Mouse (Mus musculus): ENCODE data around the gene Trex2.
A peak's percentile ranks its signal among the peaks of the same experiment; 100 is the strongest.

Gene Trex2

DNA sequence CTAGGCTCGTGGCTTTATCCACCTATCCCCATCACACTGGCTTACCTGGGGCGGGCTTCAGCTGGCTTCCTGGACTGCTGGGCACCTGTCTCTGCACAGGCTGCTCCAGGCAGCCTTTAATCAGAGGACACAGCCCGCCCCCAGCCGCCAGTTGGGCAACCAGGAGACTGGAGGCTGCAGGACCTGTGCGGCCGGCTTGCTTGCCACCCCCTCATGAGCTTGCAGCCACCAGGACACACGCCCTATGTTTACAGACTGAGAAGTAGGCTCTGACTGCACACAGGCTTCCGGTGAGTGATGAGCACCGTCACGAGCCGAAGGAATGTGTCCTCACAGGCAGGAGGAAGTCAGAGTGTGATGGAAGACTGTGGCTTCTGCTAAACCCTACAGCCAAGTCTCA is at the start of gene Trex2:
Gene Trex2, minus strand, starts transcription at position 93 of the 400 bp plus-strand sequence.
- DNase-seq (ENCODE audit: low read depth, low spot score): no peak

DNA sequence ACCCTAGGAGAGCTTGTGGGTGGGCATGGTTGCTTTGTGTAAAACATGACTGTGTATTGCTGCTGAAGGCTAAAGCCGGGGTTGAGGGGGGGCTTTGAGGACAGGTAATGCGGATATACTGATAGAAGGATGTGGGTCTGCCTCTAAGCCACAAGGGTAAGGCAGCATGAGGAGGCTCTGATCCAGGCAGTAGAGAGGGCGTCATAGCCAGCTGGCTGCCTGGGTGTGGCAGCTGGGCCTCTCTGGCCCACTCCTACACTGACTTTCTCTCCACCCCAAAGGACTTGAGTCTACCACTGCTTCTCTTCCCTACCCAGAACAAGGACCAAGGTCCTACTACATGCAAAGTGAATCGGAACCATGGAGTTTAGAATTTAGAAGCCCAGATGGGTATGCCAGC is 49.7 kb upstream of the Trex2 start:
- DNase-seq (ENCODE audit: low read depth, low spot score): no peak

DNA sequence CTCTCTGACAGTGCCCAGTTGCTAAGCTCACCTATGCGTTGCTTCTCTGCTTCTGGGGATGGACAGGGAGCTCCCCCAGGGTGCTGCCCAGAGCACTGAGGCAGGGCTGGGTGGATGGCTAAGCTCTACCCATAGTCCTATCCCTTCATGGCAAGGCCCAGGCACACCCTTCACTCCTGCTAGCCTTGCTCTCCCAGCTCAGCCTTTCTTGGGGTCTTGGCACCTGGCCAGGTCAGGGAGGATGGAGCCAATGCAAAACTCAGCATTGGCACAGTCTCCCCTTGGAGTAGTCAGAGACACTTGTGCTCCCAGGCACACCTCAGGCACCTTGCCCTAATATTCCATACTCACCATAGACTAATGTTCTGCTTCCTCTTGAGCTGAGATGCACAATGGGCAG is 48.9 kb upstream of the Trex2 start:
- DNase-seq (ENCODE audit: low read depth, low spot score): no peak

DNA sequence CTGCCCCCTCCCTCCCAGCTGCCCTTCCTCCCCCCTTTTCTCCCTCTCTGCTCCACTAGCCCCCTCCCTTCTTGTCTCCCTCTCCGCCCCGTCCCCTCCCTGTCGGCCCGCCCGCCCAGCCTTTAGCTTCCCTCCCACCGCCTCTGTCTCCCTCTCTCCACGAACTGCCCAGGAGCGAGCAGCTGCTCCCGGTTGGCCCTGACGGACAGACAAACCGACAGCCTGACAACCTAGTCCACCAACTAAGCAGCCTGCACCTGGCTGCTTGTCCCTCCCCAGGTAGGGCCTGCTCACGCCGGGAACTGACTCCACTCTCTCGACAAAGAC is 48.3 kb upstream of the Trex2 start, which contains the start of gene Bgn:
Gene Bgn, plus strand, starts transcription at position 119 of the 327 bp plus-strand sequence.
- DNase-seq (ENCODE audit: low read depth, low spot score): no peak

DNA sequence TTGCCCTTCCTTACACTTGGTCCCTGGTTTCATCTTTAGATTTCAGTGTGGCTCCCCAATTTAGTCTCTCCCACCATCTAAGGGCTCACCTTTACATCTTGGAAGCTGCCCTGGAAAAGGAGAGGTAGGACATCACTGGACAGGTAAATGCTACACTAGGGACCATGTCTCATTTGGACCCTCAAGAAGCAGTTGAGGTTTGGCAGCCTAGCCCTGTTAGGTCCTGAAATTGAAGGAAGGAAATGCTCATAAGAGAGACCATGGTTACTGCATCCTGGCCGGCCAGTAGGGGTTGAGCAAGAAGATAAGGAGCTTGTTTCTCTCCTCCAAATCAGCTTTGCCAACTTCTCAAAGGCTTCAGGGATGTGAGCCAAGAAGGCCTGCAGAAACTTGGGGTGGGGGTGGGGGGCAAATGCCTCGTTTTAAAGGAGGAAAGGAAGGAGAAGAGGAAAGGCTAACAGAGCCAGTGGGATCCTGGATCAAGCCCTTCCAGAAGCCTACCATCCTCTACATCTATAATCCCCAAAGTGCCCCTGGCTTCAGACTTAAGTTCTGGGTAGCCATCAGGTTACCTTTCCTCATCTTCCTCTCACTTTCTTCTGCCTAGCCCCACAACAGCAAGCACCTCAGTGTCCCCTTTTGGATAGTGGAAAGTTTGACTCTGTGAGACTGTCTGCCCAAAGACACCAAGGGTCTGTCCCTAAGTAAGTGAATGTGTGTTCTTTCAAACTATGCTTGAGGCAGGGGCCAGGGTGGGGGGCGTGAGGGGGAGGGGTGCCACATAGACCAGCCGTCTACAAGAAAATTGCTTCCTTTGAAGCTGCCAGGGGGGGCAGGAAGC is 47.7 kb upstream of the Trex2 start:
- DNase-seq (ENCODE audit: low read depth, low spot score): no peak

DNA sequence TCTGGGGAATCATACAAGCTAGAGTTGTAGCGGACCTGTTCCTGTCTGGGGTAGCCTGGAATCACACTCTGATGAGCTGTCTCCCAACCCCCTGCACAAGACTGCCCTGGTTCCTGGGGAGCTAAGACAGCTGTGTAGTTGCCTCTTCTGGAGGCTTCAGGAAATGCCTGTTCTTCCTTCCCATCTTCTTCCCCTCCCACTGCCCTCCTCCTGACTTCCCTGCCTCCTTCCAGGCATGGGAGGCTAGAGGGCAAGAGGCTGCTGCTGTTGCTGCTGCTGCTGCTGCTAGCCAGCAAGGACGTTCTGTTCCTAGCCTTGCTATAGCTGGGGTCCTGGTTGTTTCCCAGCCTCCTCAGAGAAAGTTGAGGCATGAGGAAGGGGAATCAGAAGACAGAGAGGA is 45.2 kb upstream of the Trex2 start:
- no peak for DNase-seq (ENCODE audit: low read depth, low spot score)

DNA sequence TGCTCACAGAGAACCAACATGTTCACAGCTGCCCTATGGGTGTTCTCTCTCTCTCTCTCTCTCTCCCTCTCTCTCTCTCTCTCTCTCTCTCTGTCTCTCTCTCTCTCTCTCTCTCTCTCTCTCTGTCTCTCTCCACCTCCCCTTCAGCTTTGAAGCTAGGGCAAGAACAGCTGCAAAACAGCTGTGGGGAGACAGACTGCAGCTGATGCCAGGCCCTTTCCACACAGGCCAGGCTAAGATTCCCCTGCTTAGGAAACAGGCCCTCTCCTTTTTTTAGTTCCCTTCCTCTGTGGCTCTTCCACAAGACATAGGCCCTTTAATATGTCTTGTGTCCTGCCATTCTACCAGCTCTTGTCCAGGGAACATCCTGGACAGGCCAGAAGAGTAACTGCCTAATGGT is 44.5 kb upstream of the Trex2 start:
- no peak for DNase-seq (ENCODE audit: low read depth, low spot score)

DNA sequence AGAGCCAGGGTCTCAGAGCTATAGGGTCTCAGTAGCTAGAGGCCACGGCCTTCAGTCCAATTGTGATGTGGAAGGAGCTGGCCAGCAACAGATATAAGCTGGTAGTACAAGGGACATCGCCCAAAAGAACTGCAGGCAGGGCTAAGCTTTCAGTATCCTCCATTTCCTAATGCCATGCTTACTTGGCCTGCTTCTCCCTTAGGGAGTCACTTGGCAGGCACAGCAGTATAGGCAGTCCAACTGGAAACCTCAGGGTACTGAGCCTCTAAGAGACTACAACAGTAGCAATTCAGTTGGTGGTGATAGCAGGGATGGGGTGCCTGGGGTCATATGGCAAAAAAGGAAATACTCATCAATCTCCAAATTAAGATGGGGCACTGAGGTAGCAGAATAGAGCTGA is 42.4 kb upstream of the Trex2 start:
- no peak for DNase-seq (ENCODE audit: low read depth, low spot score)

DNA sequence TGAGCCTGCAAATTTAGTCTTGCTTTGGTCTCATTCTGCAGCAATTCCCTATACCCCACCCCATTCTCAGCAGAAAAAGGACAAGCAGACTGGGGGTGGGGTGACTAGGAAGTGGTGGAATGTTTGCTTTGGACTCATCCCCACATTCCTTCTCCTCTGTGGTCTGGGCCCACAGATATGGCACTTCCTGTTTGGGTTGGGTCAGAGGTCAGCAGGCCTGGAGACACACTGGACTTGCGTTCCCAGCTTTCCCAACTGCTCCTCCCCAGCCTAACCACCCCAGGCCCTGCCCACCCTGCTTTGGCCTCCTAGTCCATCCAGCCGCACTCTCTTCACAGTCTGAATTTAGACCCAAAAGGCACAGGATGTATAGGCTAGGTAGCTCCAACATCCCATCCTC is 41.5 kb upstream of the Trex2 start:
- DNase-seq (ENCODE audit: low read depth, low spot score): no peak

DNA sequence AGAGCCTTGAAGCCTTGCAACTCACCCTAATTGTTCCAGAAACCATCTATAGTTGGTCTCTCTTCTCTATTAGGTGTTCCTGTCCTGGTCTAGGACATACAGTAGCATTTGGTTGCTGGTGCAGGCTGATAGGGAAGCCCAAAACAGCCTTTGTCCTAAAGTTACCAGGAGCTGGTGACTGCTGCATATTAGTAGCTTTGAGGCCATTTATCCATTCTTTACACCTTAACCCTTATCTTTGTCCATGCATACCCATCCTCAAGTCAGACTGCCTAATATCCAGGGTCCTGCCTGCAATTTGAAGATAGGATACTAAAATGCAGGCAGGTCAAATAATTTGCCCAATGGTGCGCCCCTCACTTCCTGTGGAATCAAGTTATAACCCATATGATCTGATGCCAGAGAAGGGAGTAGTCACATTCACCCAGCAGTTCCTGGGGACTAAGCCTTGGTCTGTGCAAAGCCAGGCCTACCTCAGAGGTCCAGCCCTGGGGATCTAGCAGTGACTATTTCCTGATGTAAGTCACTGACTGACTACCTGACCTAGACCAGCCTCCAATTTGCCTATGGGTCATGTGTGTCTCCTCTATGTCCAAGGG is 40.6 kb upstream of the Trex2 start:
- DNase-seq (ENCODE audit: low read depth, low spot score): no peak

DNA sequence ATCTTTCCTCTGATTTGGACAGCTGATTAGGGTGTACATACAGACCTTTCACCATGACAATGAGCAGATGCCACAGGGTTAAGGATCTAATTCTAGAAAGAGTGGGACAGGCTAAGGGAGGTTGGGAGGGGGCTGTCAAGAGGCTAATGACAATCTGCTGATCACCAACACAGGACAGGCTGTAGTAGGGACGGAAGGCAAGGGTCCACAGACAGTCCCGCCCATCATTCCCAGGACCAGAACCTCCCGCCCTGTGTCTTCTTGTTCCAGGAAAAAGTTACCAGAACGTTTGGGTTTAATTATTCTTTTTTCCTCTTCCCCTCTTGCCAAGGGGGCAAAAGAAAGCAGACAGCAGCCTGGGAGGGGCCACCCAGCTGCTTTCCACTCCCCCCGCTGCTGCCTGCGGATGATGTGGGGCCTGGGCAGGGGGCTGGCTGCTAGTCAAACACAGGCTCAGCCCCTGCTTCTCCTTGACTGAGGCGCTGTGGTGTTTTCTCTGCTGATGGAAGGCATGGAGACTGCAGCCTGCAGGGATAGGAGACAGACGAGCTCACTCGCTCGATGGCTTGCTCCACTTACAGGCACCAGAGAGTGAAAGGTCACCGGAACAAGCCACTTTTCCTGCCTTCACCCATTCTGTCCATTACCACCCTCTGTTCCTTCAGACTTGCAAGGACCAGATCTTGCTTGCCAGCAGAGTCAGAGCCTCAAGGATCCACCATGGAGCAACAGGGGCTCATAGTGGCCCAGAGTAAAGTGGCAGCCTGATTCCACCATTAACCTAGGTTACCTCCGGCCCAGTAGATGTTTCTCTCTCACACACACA is 39.4 kb upstream of the Trex2 start:
- DNase-seq (ENCODE audit: low read depth, low spot score): no peak

DNA sequence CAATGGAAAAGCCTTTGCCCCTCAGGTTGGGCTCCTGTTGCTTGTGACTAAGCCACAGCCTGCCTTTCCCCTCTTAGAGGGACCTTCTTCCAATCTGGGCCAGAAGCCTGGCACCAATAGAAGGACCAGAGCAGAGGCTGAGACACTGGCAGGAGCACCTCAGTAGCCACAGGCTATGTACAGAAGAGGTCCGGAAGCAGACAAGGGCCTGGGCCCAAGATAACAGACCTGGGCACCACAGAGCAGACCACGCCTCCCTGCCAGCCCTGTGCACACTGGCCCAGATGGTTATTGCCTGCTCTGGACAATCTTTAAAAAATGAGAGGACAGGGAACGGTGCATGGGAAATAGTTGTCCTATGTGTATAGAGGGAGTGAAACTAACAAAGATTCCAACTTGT is 36.6 kb upstream of the Trex2 start:
- DNase-seq (ENCODE audit: low read depth, low spot score): no peak

DNA sequence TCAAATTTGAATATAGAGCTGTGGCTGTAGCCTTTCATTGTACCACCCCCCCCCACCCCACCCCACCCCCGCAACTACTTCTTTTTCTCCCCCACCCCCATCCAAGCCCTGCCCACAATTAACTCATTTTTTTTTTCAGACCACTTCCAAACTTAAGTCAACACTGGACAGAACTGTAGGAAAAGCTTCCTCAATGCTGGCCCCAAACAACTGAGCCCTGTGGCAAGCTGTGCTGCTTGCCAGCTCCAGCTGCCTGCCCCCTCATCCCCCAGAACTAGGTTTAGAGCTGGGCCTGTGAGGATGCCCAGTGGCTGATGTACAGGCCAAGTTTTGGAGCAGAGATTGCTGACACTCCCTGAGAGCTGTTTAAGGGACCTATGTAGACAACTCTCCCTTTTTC is 33.6 kb upstream of the Trex2 start:
- DNase-seq (ENCODE audit: low read depth, low spot score): no peak

DNA sequence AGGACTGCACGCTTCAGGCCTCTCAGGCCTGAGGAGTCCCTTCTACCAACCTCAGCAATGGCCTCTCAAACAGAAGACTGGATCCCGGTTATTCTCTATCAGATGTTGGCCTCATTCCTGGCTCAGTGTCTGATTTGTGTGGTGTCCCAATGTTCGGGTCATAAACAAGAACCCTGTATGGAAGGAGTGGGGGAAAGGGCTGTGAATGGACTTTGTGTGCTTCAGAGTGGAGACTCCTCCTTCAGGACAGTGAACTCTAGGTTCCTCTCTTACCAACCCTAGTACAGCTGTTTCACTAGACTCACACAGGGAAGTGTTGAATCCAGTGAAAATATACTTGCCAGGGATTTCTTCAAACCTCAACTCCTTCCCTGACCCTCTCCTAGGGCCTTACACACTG is 33.2 kb upstream of the Trex2 start:
- no peak for DNase-seq (ENCODE audit: low read depth, low spot score)

DNA sequence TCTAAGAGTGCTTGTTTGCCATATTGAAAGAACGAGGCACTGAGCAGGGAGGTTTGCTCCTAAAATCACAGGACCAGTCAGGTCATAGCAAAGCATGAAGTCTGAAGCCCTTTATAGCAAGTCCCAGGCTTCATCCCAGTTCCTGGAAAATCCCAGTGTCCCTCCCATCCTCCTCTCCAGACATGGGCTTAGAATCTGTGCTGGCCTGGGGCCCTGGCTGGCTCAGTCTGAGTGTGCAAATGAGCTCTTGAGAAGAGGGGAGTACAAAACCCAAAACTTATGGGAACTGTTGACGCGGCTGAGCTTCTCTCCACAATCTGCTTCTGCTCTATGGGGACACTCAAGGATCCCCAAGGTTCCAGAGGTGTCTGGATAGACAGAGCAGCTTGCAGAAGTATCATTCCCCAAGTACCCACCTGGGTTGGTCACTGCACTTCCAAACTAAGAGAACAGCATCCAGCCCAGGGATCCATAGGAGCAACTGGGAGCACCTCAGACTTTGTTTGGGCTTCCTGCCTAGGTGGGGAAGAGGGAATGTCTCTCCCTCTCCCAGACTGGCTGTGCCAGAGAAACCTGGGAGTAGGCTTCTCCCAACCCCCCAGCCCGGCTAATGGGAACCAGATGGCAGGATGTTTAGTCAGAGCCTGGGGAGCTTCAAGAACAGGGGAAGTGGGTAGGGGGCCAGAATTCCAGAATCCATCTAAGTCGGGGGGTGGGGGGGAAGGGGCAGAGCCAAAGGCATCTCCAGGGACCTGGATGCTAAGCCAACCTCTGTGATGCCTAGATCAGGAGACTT is 32.5 kb upstream of the Trex2 start:
- peak; percentile 35 for DNase-seq (ENCODE audit: low read depth, low spot score)

DNA sequence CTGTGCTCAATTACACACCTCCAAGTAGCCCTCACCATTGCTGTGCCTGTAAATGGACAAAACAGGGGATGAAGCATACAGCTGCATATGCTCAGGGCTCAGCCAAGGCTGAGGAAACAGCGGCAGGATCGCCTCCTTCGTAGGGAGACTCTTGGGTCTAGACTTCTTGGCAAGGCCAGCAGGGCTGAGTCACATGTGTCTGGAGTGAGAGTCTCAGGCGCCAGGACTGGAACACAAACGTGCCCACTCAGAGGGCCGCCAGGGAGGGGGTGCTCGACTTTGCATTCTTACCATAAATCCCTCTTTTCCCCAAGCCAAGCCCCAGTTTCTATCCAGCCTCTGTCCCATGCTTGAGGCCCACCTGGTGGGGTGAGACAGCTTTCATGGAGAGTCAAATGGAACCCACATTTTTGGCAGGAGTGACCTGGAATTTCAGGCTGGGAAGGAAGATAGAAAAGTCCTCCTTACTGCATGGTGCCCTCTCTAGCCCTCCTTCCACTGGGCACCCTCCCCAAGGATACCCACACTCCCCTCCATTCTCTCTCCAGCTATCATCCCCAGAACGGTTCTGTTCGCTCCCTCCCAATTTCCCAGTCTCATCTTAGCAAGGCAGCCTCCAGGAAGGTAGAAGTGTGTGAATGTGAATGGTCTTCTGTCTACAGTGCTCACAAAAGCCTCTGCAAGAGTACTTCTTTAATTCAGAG is 30.5 kb upstream of the Trex2 start:
- no peak for DNase-seq (ENCODE audit: low read depth, low spot score)

DNA sequence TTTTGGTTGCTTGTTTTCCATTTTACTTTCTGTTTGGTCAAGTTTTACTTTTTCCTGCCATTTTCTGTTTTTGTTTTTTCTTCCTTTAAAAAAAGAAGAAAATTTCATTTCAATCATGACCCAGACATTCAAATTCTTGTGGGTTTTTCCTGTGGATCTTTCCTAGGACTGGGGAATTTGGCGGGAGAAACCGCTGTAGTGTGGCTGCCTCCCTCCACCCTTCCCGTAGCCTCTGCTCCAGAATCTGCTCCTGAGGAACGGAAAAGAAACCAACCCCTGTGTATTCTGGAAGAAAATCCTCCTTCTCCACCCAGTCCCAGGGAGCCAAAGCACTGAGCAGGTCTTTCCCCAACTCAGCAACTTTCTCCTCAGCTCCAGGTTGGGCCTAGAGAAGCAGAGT is 25.6 kb upstream of the Trex2 start:
- DNase-seq (ENCODE audit: low read depth, low spot score): no peak

DNA sequence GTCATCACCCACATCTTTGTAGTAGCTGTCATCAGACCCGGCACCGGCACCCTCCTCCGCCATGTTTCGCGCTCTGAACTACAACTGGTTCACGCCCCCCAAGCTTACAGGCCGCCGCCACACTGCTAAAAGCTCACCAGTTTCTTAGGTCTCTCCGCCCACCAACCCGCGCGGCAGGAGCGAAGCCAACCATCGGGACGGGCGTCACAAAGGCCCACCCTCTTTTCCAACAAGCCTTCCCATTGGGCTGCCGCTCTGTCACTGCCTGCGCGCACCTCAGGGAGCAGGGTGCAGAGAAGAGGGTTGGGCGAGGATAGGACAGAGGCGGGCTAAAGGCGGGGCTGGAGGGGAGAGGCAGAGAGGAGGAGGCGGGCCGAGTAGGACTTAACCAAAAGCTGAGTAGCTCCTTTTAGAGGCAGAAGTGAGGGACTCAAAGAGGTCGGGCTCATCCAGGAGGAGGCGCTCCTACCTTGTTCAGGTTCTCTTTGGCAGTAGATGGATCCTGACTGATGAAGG is 23.8 kb upstream of the Trex2 start, which contains the start of gene Haus7:
Gene Haus7, minus strand, starts transcription at position 168 of the 516 bp plus-strand sequence.
- DNase-seq (ENCODE audit: low read depth, low spot score): peak; percentile 80

DNA sequence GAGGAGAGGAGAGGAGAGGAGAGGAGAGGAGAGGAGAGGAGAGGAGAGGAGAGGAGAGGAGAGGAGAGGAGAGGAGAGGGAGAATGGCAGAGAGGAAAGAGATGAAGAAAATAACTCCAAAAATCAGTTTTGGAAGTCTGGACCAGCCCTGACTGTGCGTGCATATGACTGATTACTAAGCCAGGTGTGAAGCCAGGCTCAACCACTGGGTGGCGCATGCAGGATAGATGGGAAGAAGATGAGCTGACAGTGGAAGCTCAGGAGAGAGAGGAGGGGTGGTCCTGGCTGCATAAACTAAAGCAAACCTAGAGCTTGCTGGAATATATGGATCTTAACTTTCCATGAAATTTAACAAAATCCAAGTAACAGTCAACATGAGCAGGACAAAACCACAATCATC is 16.8 kb upstream of the Trex2 start:
- no peak for DNase-seq (ENCODE audit: low read depth, low spot score)

DNA sequence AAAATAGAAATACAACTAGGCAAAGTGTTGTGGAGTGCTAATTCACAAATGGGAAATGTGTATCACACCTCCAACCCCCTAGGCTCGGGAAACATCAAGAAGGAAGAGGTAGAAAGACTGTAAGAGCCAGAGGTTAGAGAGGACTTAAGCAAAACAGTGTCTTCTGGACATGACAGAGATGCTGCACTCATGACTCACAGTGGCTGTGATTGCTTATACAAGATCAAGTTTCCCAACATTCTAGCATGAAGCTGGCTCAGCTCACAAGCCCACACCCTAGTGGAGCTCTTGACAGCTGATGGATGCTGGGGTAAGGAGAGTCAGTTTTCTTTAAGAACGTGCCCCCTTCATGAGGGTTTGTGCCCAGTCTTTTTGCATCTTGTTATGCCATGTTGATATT is 6.3 kb upstream of the Trex2 start:
- no peak for DNase-seq (ENCODE audit: low read depth, low spot score)

DNA sequence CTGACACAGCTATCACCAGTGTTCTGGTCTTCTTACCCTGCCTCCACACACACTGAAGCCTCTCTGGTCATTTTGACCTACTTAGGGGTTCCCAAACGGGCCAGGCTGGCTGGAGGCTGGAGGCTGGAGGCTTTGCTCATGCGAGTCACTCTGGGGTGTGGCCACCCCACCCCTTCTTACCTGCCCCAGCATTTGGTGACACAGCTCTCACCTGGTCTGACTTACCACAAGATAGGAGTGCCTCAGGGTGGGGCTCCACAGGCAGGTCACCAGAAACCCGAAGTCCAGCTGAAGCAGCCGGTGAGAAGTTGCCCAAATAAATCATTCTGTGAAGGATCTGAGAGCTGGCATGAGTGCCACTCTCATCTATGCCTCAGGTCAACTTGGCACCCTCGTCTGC is 2.3 kb downstream of the Trex2 start:
- DNase-seq (ENCODE audit: low read depth, low spot score): no peak
